In genomic region chr17:31840423-31841003, GRCm38 (mm10) we compare ENCODE assay signal across 12 mouse cellular contexts. TPM values are rescaled to one million over a fixed set of nuclear protein-coding genes. Genes with fewer than 3 reads are reported as not detected.
A peak's percentile ranks its signal among the peaks of the same experiment; 100 is the strongest.
DNase-seq lines count a peak whose midpoint lies in the region; ATAC-seq and TF ChIP-seq lines count a peak whose summit lies in the region.
"Had no signal": no experiment of that assay in that cellular context is flagged by ENCODE, and none has a peak within 500 bp of the region (broad histone marks: within the 10 kb centered on the region; RNA-seq: fewer than 3 reads in every experiment).

No protein-coding gene starts in this region.

- intact Hi-C loops in gastrocnemius, adult 2 months (cut with DNase I): no loop called here

- H3K27ac ChIP-seq in embryonic facial prominence, embryonic 13.5 days: peak overlapping the region; percentile 69; the same call in 1 of the 2 replicates
- H3K27ac ChIP-seq in embryonic facial prominence, embryonic 10.5 days (replicated peaks): no peak overlapping the region
- H3K27ac ChIP-seq in gastrocnemius, adult 2 months: no peak overlapping the region
- H3K27ac ChIP-seq: hindbrain, embryonic 12.5 days had no signal

- no peaks in the 10 kb centered on the region for H3K27me3 ChIP-seq in embryonic facial prominence, embryonic 13.5 days
- no peaks in the 10 kb centered on the region for H3K27me3 ChIP-seq in embryonic facial prominence, embryonic 10.5 days (replicated peaks; ENCODE audit: low read depth, poor library complexity, severe bottlenecking)
- H3K27me3 ChIP-seq: hindbrain, embryonic 12.5 days; limb, embryonic 13.5 days had no signal

- no peak overlapping the region for H3K4me3 ChIP-seq in embryonic facial prominence, embryonic 13.5 days
- H3K4me3 ChIP-seq in embryonic facial prominence, embryonic 10.5 days: no peak overlapping the region
- no peak overlapping the region for H3K4me3 ChIP-seq in gastrocnemius, adult 2 months
- H3K4me3 ChIP-seq: hindbrain, embryonic 12.5 days; limb, embryonic 13.5 days had no signal

- WGBS in embryonic facial prominence, embryonic 13.5 days: 46% methylated on average over 6 of the region's 6 CpGs
- WGBS in embryonic facial prominence, embryonic 10.5 days: 42% methylated on average over 6 of the region's 6 CpGs

- DNase-seq in embryonic facial prominence, embryonic 10.5 days (ENCODE audit: low spot score): no peak
- DNase-seq in spleen, postnatal 36 days (ENCODE audit: low spot score in 2 of 2): peak; percentile 51 to 57
- no peak for DNase-seq in spleen, adult 12 weeks (ENCODE audit: low spot score)
- no peak for DNase-seq in layer of hippocampus, postnatal 36 days
- DNase-seq in left cerebral cortex, adult 18-20 months (ENCODE audit: low spot score in 2 of 2): no peak
- DNase-seq in gastrocnemius, adult 2 months: no peak
- DNase-seq: gastrocnemius, postnatal 36 days; kidney, postnatal 36 days had no signal

- no peak overlapping the region for H3K4me2 ChIP-seq in embryonic facial prominence, embryonic 13.5 days
- H3K4me2 ChIP-seq: hindbrain, embryonic 12.5 days; limb, embryonic 13.5 days had no signal

- no peak for TF ChIP-seq CTCF in gastrocnemius, adult 2 months (IDR thresholded peaks at IDR 0.05)

- no peak for ATAC-seq in embryonic facial prominence, embryonic 13.5 days (ENCODE audit: insufficient number of reproducible peaks, insufficient read depth, low FRiP score, low TSS enrichment, low read depth)
- ATAC-seq in megakaryocyte-erythroid progenitor cell, adult 5-6 weeks (replicated peaks; ENCODE audit: low FRiP score, low TSS enrichment, poor library complexity, severe bottlenecking): peak; percentile 30; the same call in 1 of the 2 replicates

- H3K9me3 ChIP-seq in embryonic facial prominence, embryonic 13.5 days: no peaks in the 10 kb centered on the region
- peaks cover 6% of the 10 kb centered on the region; the same call in 1 of the 2 replicates for H3K9me3 ChIP-seq in embryonic facial prominence, embryonic 10.5 days
- H3K9me3 ChIP-seq: hindbrain, embryonic 12.5 days had no signal

- H3K4me1 ChIP-seq in embryonic facial prominence, embryonic 13.5 days: peaks cover 26% of the 10 kb centered on the region
- peaks cover 26% of the 10 kb centered on the region for H3K4me1 ChIP-seq in embryonic facial prominence, embryonic 10.5 days

- peaks cover 20% of the 10 kb centered on the region for H3K36me3 ChIP-seq in embryonic facial prominence, embryonic 13.5 days
- H3K36me3 ChIP-seq in embryonic facial prominence, embryonic 10.5 days (replicated peaks): peaks cover 26% of the 10 kb centered on the region

- no peak overlapping the region for H3K9ac ChIP-seq in embryonic facial prominence, embryonic 13.5 days
- H3K9ac ChIP-seq: hindbrain, embryonic 12.5 days; limb, embryonic 13.5 days had no signal

RNA-seq across cellular contexts. Expression of gene Sik1, which starts 15.1 kb away (rescaled TPM):
- 15.6 and 17.1 TPM in 2 replicates for polyA plus RNA-seq in embryonic facial prominence, embryonic 13.5 days (2015; fragmentation: Nextera tagmentation; extraction: Ambion mirVana)
- polyA plus RNA-seq in embryonic facial prominence, embryonic 10.5 days (2016; fragmentation: Nextera tagmentation; extraction: Ambion mirVana): 12.7 and 15.5 TPM in 2 replicates
- 4.1 and 10.3 TPM in 2 replicates for total RNA-seq in megakaryocyte-erythroid progenitor cell, adult 5-6 weeks (2014; fragmentation: Nextera tagmentation)
- total RNA-seq in megakaryocyte-erythroid progenitor cell, adult 5-6 weeks (2017): 9.6 and 14.4 TPM in 2 replicates
- 10 to 100 TPM; 16.9 to 18.0 TPM for total RNA-seq in layer of hippocampus, postnatal 36 days (2021)
- total RNA-seq in left cerebral cortex, adult 18-20 months (2021): 10 to 100 TPM; 28.3 to 37.8 TPM
- total RNA-seq in gastrocnemius, adult 2 months (2021): 10 to 100 TPM; 13.4 to 58.6 TPM

Comparison
In these comparisons a context has a peak if more than half of its experiments do, and no peak if none do; other contexts are left out.
1. DNase-seq: peak in spleen, postnatal 36 days (2 of 2); none in embryonic facial prominence, embryonic 10.5 days (single experiment), spleen, adult 12 weeks (single experiment), layer of hippocampus, postnatal 36 days (0 of 2), left cerebral cortex, adult 18-20 months (0 of 2) and gastrocnemius, adult 2 months (single experiment).